Mouse (Mus musculus) ES-E14 (cell line): ENCODE measurements around the gene Ppp1r1b.

Source experiments
- CHD2 ChIP-seq: IDR thresholded peaks from 2 replicates; pipeline ENCODE4 v1.6.1; 2014; ENCODE audit warnings: mild to moderate bottlenecking, low read depth, low read length, inconsistent platforms
- MAFK ChIP-seq: IDR thresholded peaks from 2 replicates; pipeline ENCODE4 v1.6.1; 2014; ENCODE audit warnings: mild to moderate bottlenecking, low read depth, low read length, inconsistent platforms; ENCODE audit not compliant: insufficient read depth

GRCm38 (mm10) chr11:98367171-98367862 is 19.1 kb downstream of the Ppp1r1b start:
- TF ChIP-seq CHD2, result no peak
- TF ChIP-seq MAFK, result no peak
